Mouse (Mus musculus) cortical plate, adult 2 months (tissue): Measurements from ENCODE around the gene Anapc11.

ENCODE experiments used
- CTCF ChIP-seq: fragments of 200-500 bp; IDR thresholded peaks from 2 replicates; pipeline ENCODE4 v1.5.1; 2011; ENCODE audit warnings: mild to moderate bottlenecking, control low read depth, low read length; ENCODE audit not compliant: insufficient read depth; ENCODE audit errors: extremely low read depth
- POLR2A ChIP-seq: fragments of 200-500 bp; IDR thresholded peaks from 2 replicates; pipeline ENCODE4 v1.6.1; 2011; ENCODE audit warnings: mild to moderate bottlenecking, low read length, control low read depth; ENCODE audit not compliant: insufficient read depth; ENCODE audit errors: extremely low read depth

- TF ChIP-seq CTCF (no peak), POLR2A (no peak)
Measured at GRCm38 (mm10) chr11:120616617-120617294, 18.5 kb downstream of the Anapc11 start.
